Mouse (Mus musculus) ES-Bruce4 (cell line): Measurements from ENCODE around the gene Dlgap1. TPM values are rescaled to one million over a fixed set of nuclear protein-coding genes. Genes with fewer than 3 reads are reported as not detected.

Experiments
- H3K27ac ChIP-seq: 2 replicates; pipeline ENCODE4 v1.5.1; 2012; ENCODE audit warnings: low read length, inconsistent platforms; ENCODE audit not compliant: insufficient read depth
- H3K27me3 ChIP-seq: 2 replicates; pipeline ENCODE4 v1.6.1; 2012; ENCODE audit warnings: mild to moderate bottlenecking, low read length, inconsistent platforms; ENCODE audit not compliant: control insufficient read depth, poor library complexity, insufficient read depth, severe bottlenecking
- H3K36me3 ChIP-seq: 2 replicates; pipeline ENCODE4 v1.6.1; 2012; ENCODE audit warnings: inconsistent platforms, mild to moderate bottlenecking, low read length, moderate library complexity; ENCODE audit not compliant: control insufficient read depth, poor library complexity, insufficient read depth, severe bottlenecking
- H3K4me1 ChIP-seq: one replicate; pipeline ENCODE4 v1.8.1; 2011; ENCODE audit warnings: low read length; ENCODE audit not compliant: control insufficient read depth, insufficient read depth
- H3K4me3 ChIP-seq: 2 replicates; pipeline ENCODE4 v1.5.1; 2011; ENCODE audit warnings: low read depth, mild to moderate bottlenecking, low read length
- H3K9ac ChIP-seq: 2 replicates; pipeline ENCODE4 v1.6.1; 2012; ENCODE audit warnings: low read depth, mild to moderate bottlenecking, inconsistent platforms; ENCODE audit not compliant: poor library complexity, severe bottlenecking
- H3K9me3 ChIP-seq: replicated peaks from 2 replicates; pipeline ENCODE4 v1.6.1; 2012; ENCODE audit warnings: mild to moderate bottlenecking, low read length, inconsistent platforms; ENCODE audit not compliant: control insufficient read depth, poor library complexity, insufficient read depth, severe bottlenecking
- CTCF ChIP-seq: IDR thresholded peaks from one replicate; pipeline ENCODE4 v1.8.1; 2011; ENCODE audit warnings: low read depth, low read length
- EP300 ChIP-seq: IDR thresholded peaks from 2 replicates; pipeline ENCODE4 v1.6.1; 2011; ENCODE audit warnings: low read depth, low read length; ENCODE audit not compliant: insufficient read depth
- POLR2A ChIP-seq: IDR thresholded peaks from one replicate; pipeline ENCODE4 v1.8.1; 2011; ENCODE audit warnings: low read length; ENCODE audit not compliant: insufficient read depth
- polyA plus RNA-seq: library from polyadenylated mRNA; stranded (reverse); fragments of >200 nt; gene quantifications from 2 replicates; pipeline ENCODE4 v1.2.4, GENCODE M21; 2011; ENCODE audit warnings: low read depth; ENCODE audit not compliant: missing spikeins, insufficient read depth, insufficient read length

The Dlgap1 gene
- polyA plus RNA-seq, 1 experiment = 1.2 TPM

- Histone ChIP-seq H3K4me3 (no peak overlapping the region), H3K4me1 (peaks cover 7% of the 10 kb centered on the region), H3K36me3 (peaks cover 52% of the 10 kb centered on the region), H3K9me3 (no peaks in the 10 kb centered on the region), H3K27ac (peak overlapping the region; percentile 65), H3K9ac (peak overlapping the region; percentile 6; the same call in 1 of the 2 replicates), H3K27me3 (no peaks in the 10 kb centered on the region)
- no peak for TF ChIP-seq POLR2A
- no peak for TF ChIP-seq CTCF
- no peak for TF ChIP-seq EP300
These were observed 874.4 kb downstream of the Dlgap1 start for GRCm38 (mm10) chr17:70843252-70843651.

GRCm38 (mm10) chr17:70844971-70845370 is 876.1 kb downstream of the Dlgap1 start:
- Histone ChIP-seq H3K27ac (peak overlapping the region; percentile 56), H3K9me3 (no peaks in the 10 kb centered on the region), H3K27me3 (no peaks in the 10 kb centered on the region), H3K4me1 (peaks cover 7% of the 10 kb centered on the region), H3K36me3 (peaks cover 43% of the 10 kb centered on the region), H3K9ac (peak overlapping the region; percentile 34; the same call in 1 of the 2 replicates), H3K4me3 (0 out of 2 replicates have a peak overlapping the region, but pooled peaks have one; percentile 16)
- no peak for TF ChIP-seq CTCF
- TF ChIP-seq POLR2A = no peak
- no peak for TF ChIP-seq EP300

- Histone ChIP-seq H3K4me1 (peaks cover 7% of the 10 kb centered on the region), H3K27me3 (no peaks in the 10 kb centered on the region), H3K9ac (0 out of 2 replicates have a peak overlapping the region, but pooled peaks have one; percentile 34), H3K9me3 (no peaks in the 10 kb centered on the region), H3K4me3 (no peak overlapping the region), H3K27ac (peak overlapping the region; percentile 56), H3K36me3 (peaks cover 43% of the 10 kb centered on the region)
- no peak for TF ChIP-seq EP300
- TF ChIP-seq POLR2A = no peak
- no peak for TF ChIP-seq CTCF
These were observed 876.7 kb downstream of the Dlgap1 start for GRCm38 (mm10) chr17:70845543-70845942.

GRCm38 (mm10) chr17:70846111-70846644 is 877.3 kb downstream of the Dlgap1 start:
- Histone ChIP-seq H3K36me3 (peaks cover 43% of the 10 kb centered on the region), H3K4me1 (peaks cover 7% of the 10 kb centered on the region), H3K9ac (no peak overlapping the region), H3K27ac (peak overlapping the region; percentile 58), H3K4me3 (no peak overlapping the region), H3K9me3 (no peaks in the 10 kb centered on the region), H3K27me3 (no peaks in the 10 kb centered on the region)
- no peak for TF ChIP-seq CTCF
- TF ChIP-seq POLR2A = no peak
- no peak for TF ChIP-seq EP300

GRCm38 (mm10) chr17:70847086-70847485 is 878.2 kb downstream of the Dlgap1 start:
- Histone ChIP-seq H3K4me1 (peaks cover 7% of the 10 kb centered on the region), H3K9ac (no peak overlapping the region), H3K27ac (no peak overlapping the region), H3K36me3 (peaks cover 39% of the 10 kb centered on the region), H3K9me3 (no peaks in the 10 kb centered on the region), H3K4me3 (no peak overlapping the region), H3K27me3 (no peaks in the 10 kb centered on the region)
- TF ChIP-seq POLR2A (no peak), EP300 (no peak), CTCF (no peak)

- H3K27me3 ChIP-seq = no peaks in the 10 kb centered on the region
- H3K9ac ChIP-seq = peak overlapping the region; percentile 86
- no peak for TF ChIP-seq POLR2A
- no peaks in the 10 kb centered on the region for H3K9me3 ChIP-seq
- H3K36me3 ChIP-seq = peaks cover 36% of the 10 kb centered on the region
- H3K27ac ChIP-seq = peak overlapping the region; percentile 89
- peaks cover 7% of the 10 kb centered on the region for H3K4me1 ChIP-seq
- H3K4me3 ChIP-seq = peak overlapping the region; percentile 97
These were observed 879.1 kb downstream of the Dlgap1 start for GRCm38 (mm10) chr17:70847751-70848510.
